Mouse (Mus musculus) forebrain, embryonic 15.5 days (tissue): ENCODE data around the gene Ap3s2. TPM values are rescaled to one million over a fixed set of nuclear protein-coding genes. Genes with fewer than 3 reads are reported as not detected.

Source experiments
- ATAC-seq: fragments of 200-750 bp; cut with Nextera tagmentation; replicated peaks from 2 replicates; pipeline ENCODE4 v1.8.0; 2017; ENCODE audit warnings: mild to moderate bottlenecking, moderate TSS enrichment, moderate library complexity
- H3K27ac ChIP-seq: fragments of 300-500 bp; sonication (generic); replicated peaks from 2 replicates; pipeline ENCODE4 v1.5.1; 2015; ENCODE audit warnings: mild to moderate bottlenecking, inconsistent platforms
- H3K27me3 ChIP-seq: fragments of 300-500 bp; sonication (generic); 2 replicates; pipeline ENCODE4 v1.6.1; 2015; ENCODE audit warnings: inconsistent platforms
- H3K36me3 ChIP-seq: fragments of 300-500 bp; sonication (generic); 2 replicates; pipeline ENCODE4 v1.6.1; 2015; ENCODE audit warnings: mild to moderate bottlenecking, inconsistent platforms
- H3K4me1 ChIP-seq: fragments of 300-500 bp; sonication (generic); 2 replicates; pipeline ENCODE4 v1.6.1; 2015; ENCODE audit warnings: inconsistent platforms
- H3K4me2 ChIP-seq: fragments of 300-500 bp; sonication (generic); replicated peaks from 2 replicates; pipeline ENCODE4 v1.6.1; 2015; ENCODE audit warnings: mild to moderate bottlenecking, inconsistent platforms
- H3K4me3 ChIP-seq: fragments of 300-500 bp; sonication (generic); 2 replicates; pipeline ENCODE4 v1.5.1; 2015; ENCODE audit warnings: mild to moderate bottlenecking, inconsistent platforms
- H3K9ac ChIP-seq: fragments of 300-500 bp; sonication (generic); replicated peaks from 2 replicates; pipeline ENCODE4 v1.6.1; 2015; ENCODE audit warnings: mild to moderate bottlenecking, inconsistent platforms
- H3K9me3 ChIP-seq: fragments of 300-500 bp; sonication (generic); 2 replicates; pipeline ENCODE4 v1.6.1; 2016; ENCODE audit warnings: inconsistent platforms
- WGBS: fragments of 180-500 bp; shearing (Covaris S2); methylation state at CpG from one replicate; pipeline ENCODE4 v1.1.7; 2015; ENCODE audit warnings: mixed read lengths; 5-methylcytosine and 5-hydroxymethylcytosine counted together
- polyA plus RNA-seq: library from polyadenylated mRNA; unstranded; fragments of >200 nt; fragmentation: Nextera tagmentation; extraction: Ambion mirVana; gene quantifications from 2 replicates; pipeline ENCODE4 v1.2.1, GENCODE M21; 2015

The Ap3s2 gene
- polyA plus RNA-seq, 1 experiment from 2014 or later: 42.7 TPM

DNA sequence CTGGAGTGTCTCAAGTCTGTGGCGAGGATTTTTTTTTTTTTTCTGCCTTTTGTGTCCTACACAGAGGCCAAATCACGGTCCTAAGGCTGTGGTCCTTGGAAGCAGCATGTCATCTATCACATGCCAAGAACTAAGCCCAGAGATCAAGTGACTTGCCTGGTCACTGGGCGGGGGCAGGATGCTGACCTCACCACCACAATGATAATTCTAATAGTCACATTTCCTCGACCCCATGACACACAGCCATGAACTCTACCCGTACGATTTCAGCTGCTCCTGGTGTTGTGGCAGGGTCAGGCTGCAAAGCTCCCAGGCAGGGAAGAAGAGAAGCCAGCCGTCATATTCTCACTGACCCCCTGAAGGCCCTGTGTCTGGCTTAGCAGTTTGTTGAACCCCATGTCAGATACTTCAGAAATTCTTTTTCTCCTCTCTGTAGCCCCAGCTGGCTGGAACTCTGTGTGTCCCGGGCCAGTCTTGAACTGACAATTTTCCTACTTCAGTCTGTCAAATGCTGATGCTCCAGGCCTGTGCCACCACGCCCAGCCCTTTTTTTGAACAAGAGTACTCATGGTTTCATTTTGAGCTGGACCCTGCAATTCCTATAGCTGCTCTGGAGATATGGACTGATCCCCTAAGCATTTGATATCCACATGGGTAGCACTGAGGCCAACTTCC lies 61.4 kb downstream of the Ap3s2 start:
- Histone ChIP-seq H3K4me2 (no peak overlapping the region), H3K4me3 (no peak overlapping the region), H3K36me3 (no peaks in the 10 kb centered on the region), H3K9me3 (no peaks in the 10 kb centered on the region), H3K27me3 (no peaks in the 10 kb centered on the region), H3K9ac (no peak overlapping the region), H3K27ac (no peak overlapping the region), H3K4me1 (no peaks in the 10 kb centered on the region)
- WGBS: 73% methylated on average over 9 of the region's 9 CpGs
- no peak for ATAC-seq

- H3K4me1 ChIP-seq: no peaks in the 10 kb centered on the region
- no peaks in the 10 kb centered on the region for H3K27me3 ChIP-seq
- no peaks in the 10 kb centered on the region for H3K9me3 ChIP-seq
- no peak overlapping the region for H3K9ac ChIP-seq
- H3K27ac ChIP-seq: no peak overlapping the region
- no peaks in the 10 kb centered on the region for H3K36me3 ChIP-seq
- 75% methylated on average over 11 of the region's 11 CpGs for WGBS
- H3K4me2 ChIP-seq: no peak overlapping the region
- no peak overlapping the region for H3K4me3 ChIP-seq
- no peak for ATAC-seq
Measured at GRCm38 (mm10) chr7:79858202-79858934, 62.1 kb downstream of the Ap3s2 start.

GRCm38 (mm10) chr7:79856305-79856704 lies 64.1 kb downstream of the Ap3s2 start:
- Histone ChIP-seq H3K4me3 (no peak overlapping the region), H3K36me3 (no peaks in the 10 kb centered on the region), H3K4me2 (no peak overlapping the region), H3K27me3 (no peaks in the 10 kb centered on the region), H3K27ac (no peak overlapping the region), H3K9me3 (no peaks in the 10 kb centered on the region), H3K4me1 (no peaks in the 10 kb centered on the region), H3K9ac (no peak overlapping the region)
- ATAC-seq: no peak
- 83% methylated on average over 4 of the region's 4 CpGs for WGBS

GRCm38 (mm10) chr7:79847456-79848451 lies 72.7 kb downstream of the Ap3s2 start:
- Histone ChIP-seq H3K4me2 (peak overlapping the region; percentile 47), H3K9ac (no peak overlapping the region), H3K4me1 (peaks cover 6% of the 10 kb centered on the region), H3K9me3 (no peaks in the 10 kb centered on the region), H3K4me3 (peak overlapping the region; percentile 28), H3K27me3 (peaks cover 5% of the 10 kb centered on the region; the same call in 1 of the 2 replicates), H3K27ac (no peak overlapping the region), H3K36me3 (no peaks in the 10 kb centered on the region)
- 14% methylated on average over 51 of the region's 53 CpGs for WGBS
- ATAC-seq: no peak

GRCm38 (mm10) chr7:79846342-79846741 lies 74.1 kb downstream of the Ap3s2 start:
- no peak overlapping the region for H3K27ac ChIP-seq
- H3K4me1 ChIP-seq: peaks cover 6% of the 10 kb centered on the region
- H3K4me2 ChIP-seq: no peak overlapping the region
- H3K27me3 ChIP-seq: peaks cover 5% of the 10 kb centered on the region; the same call in 1 of the 2 replicates
- 65% methylated on average over 2 of the region's 2 CpGs for WGBS
- H3K9ac ChIP-seq: no peak overlapping the region
- H3K4me3 ChIP-seq: no peak overlapping the region
- no peak for ATAC-seq
- no peaks in the 10 kb centered on the region for H3K36me3 ChIP-seq
- H3K9me3 ChIP-seq: no peaks in the 10 kb centered on the region

GRCm38 (mm10) chr7:79844090-79844802 lies 76.2 kb downstream of the Ap3s2 start:
- no peak for ATAC-seq
- 75% methylated on average over 8 of the region's 8 CpGs for WGBS
- Histone ChIP-seq H3K9ac (no peak overlapping the region), H3K4me1 (peaks cover 6% of the 10 kb centered on the region), H3K36me3 (no peaks in the 10 kb centered on the region), H3K4me3 (no peak overlapping the region), H3K27ac (no peak overlapping the region), H3K4me2 (no peak overlapping the region), H3K27me3 (peaks cover 5% of the 10 kb centered on the region; the same call in 1 of the 2 replicates), H3K9me3 (no peaks in the 10 kb centered on the region)

GRCm38 (mm10) chr7:79842163-79842562 lies 78.3 kb downstream of the Ap3s2 start:
- Histone ChIP-seq H3K9ac (no peak overlapping the region), H3K4me3 (no peak overlapping the region), H3K27ac (no peak overlapping the region), H3K27me3 (no peaks in the 10 kb centered on the region), H3K4me2 (no peak overlapping the region), H3K4me1 (no peaks in the 10 kb centered on the region), H3K36me3 (no peaks in the 10 kb centered on the region), H3K9me3 (no peaks in the 10 kb centered on the region)
- no peak for ATAC-seq
- WGBS: 71% methylated on average over 7 of the region's 7 CpGs

DNA sequence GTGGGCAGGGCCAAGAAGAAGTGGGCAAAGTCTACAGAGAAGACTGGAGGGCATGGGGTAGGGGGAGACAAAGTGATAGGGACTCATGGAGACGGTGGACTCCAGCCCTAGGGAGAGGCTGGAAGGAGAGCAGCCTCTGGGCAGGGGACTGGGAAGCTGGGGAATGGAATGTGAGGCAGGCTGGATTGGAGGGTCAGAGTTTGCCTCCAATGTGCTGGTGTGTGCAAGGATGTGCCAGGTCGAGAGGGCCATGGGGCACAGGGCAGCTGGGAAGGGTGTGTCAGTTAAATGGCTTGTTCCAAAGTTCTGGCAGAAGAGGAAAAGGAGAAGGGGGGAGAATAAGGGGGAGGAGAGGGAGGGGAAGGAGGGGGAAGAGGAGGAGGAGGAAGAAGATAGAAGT lies 83.2 kb downstream of the Ap3s2 start:
- Histone ChIP-seq H3K9me3 (no peaks in the 10 kb centered on the region), H3K36me3 (no peaks in the 10 kb centered on the region), H3K27me3 (no peaks in the 10 kb centered on the region), H3K9ac (no peak overlapping the region), H3K27ac (no peak overlapping the region), H3K4me3 (no peak overlapping the region), H3K4me1 (no peaks in the 10 kb centered on the region), H3K4me2 (no peak overlapping the region)
- ATAC-seq: no peak
- 87% methylated on average over 2 of the region's 2 CpGs for WGBS

DNA sequence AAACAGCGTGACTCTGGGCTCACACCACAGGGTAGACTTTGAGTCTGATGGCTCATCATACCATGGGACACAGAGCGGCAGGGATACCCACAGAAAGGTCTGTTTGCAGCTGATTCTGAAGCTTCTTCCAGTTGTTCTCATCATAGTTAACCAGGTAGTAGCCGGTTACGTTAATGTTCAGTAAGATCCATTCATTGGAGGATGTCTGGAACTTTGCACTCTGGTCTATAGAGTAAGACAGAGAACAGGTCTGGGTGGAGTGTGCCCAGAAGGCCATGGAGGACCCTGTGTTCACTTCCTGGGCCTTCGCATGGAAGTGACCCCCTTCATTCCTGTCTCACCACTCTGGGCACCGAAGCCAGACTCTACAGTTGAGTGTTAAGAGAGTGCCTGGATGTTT lies 85.3 kb downstream of the Ap3s2 start:
- Histone ChIP-seq H3K4me1 (no peaks in the 10 kb centered on the region), H3K27ac (no peak overlapping the region), H3K9me3 (no peaks in the 10 kb centered on the region), H3K27me3 (no peaks in the 10 kb centered on the region), H3K36me3 (no peaks in the 10 kb centered on the region), H3K9ac (no peak overlapping the region), H3K4me3 (no peak overlapping the region), H3K4me2 (no peak overlapping the region)
- 95% methylated on average over 6 of the region's 6 CpGs for WGBS
- ATAC-seq: no peak

- no peak overlapping the region for H3K9ac ChIP-seq
- no peaks in the 10 kb centered on the region for H3K9me3 ChIP-seq
- no peak overlapping the region for H3K4me3 ChIP-seq
- no peak overlapping the region for H3K27ac ChIP-seq
- no peaks in the 10 kb centered on the region for H3K4me1 ChIP-seq
- H3K4me2 ChIP-seq: no peak overlapping the region
- ATAC-seq: no peak
- no peaks in the 10 kb centered on the region for H3K36me3 ChIP-seq
- H3K27me3 ChIP-seq: no peaks in the 10 kb centered on the region
Measured at GRCm38 (mm10) chr7:79832980-79833379, 87.5 kb downstream of the Ap3s2 start.

GRCm38 (mm10) chr7:79831585-79831984 lies 88.9 kb downstream of the Ap3s2 start:
- no peaks in the 10 kb centered on the region for H3K36me3 ChIP-seq
- no peak overlapping the region for H3K27ac ChIP-seq
- no peak overlapping the region for H3K4me3 ChIP-seq
- H3K9ac ChIP-seq: no peak overlapping the region
- no peak overlapping the region for H3K4me2 ChIP-seq
- no peaks in the 10 kb centered on the region for H3K4me1 ChIP-seq
- WGBS: 73% methylated on average over 6 of the region's 6 CpGs
- H3K9me3 ChIP-seq: no peaks in the 10 kb centered on the region
- no peaks in the 10 kb centered on the region for H3K27me3 ChIP-seq
- ATAC-seq: no peak
